Mouse (Mus musculus) naive thymus-derived CD4-positive, alpha-beta T cell, adult 2 months (primary cell): ENCODE measurements around the gene C1qtnf2.

Experiments
- DNase-seq: peaks from one replicate; pipeline ENCODE4 v3.0.0-alpha.2; 2011; ENCODE audit warnings: low read depth

The C1qtnf2 gene

DNA sequence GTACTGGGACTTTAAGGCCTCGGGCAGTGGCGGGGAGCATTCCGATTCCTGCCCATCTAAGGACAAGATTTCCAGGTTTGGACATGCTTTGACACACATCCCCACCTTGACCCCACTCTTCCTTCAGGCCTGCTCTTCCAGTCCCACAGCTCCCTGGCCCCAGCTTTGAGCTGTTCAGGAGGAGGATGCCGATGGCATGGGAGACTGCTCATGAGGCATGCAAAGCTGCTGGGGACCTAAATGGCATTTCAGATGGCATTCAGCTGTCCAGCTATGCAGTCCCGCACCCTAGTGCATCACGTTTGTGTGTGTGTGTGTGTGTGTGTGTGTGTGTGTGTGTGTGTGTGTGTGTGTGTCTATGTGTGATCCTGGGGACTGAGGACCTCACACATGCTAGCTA, 63.0 kb downstream of the C1qtnf2 start:
- DNase-seq = no peak

DNA sequence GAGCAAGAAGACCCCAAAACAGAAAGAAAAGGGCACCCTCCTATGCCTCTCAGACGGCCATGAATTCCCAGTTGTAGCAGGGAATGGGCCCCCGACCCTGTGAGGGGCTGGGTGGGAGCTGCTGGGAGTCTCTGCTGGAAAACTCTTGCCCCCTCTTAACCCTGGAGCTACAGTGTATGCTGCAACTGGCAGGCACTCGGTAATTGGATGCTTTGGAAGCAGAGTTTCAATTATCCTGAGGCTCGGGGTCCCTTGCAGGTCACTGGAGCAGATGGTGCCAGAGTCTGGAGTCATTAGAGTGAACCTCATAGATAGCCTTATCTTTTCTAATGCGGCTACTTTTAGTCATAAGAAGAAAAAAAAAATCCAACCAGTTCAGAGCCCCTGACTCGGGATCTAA, 65.8 kb downstream of the C1qtnf2 start:
- DNase-seq = no peak
